Mouse (Mus musculus): ENCODE measurements at regions not wholly inside any gene's neighbourhood (a gene's known extent, or its start where the extent isn't known, plus 50 kb on each side); places are given as distances from the start of the nearest gene placed in this dataset.
A peak's percentile ranks its signal among the peaks of the same experiment; 100 is the strongest.

DNA sequence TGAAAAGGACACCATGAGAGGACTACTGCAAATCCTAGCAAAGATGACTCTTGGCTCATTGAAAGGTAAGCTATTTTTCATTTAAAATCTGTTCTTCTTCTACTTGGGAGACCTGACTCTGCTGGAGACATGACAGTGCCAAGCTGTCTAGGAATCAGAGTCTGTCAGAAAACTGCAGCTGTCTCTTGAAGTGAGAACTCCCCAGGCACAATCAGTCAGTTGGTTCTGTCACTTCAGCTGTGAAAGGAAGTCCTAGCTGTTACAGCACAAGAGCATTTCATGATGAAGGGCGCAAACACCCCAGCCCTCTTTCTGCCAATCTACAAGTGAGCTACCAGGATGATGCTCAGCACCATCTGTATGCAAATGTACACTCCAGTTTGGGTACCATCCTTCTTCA lies 442.4 kb downstream of the Ipmk start:
- no peak for DNase-seq (ENCODE audit: low spot score)
- no peak overlapping the region for H3K4me3 ChIP-seq
- H3K27ac ChIP-seq = no peak overlapping the region
- 86% methylated on average over 1 of the region's 1 CpGs for WGBS
- H3K27me3 ChIP-seq (ENCODE audit: low read depth, poor library complexity, severe bottlenecking) = no peaks in the 10 kb centered on the region
- H3K4me1 ChIP-seq = no peaks in the 10 kb centered on the region
- H3K9me3 ChIP-seq (replicated peaks) = no peaks in the 10 kb centered on the region
- H3K36me3 ChIP-seq = no peaks in the 10 kb centered on the region

GRCm38 (mm10) chr10:71798638-71799037 lies 451.1 kb downstream of the Ipmk start:
- no peak overlapping the region for H3K27ac ChIP-seq
- WGBS = 83% methylated on average over 2 of the region's 2 CpGs
- H3K36me3 ChIP-seq = no peaks in the 10 kb centered on the region
- DNase-seq (ENCODE audit: low spot score) = no peak
- no peaks in the 10 kb centered on the region for H3K9me3 ChIP-seq (replicated peaks)
- no peaks in the 10 kb centered on the region for H3K27me3 ChIP-seq (ENCODE audit: low read depth, poor library complexity, severe bottlenecking)
- no peak overlapping the region for H3K4me3 ChIP-seq
- no peaks in the 10 kb centered on the region for H3K4me1 ChIP-seq

GRCm38 (mm10) chr10:71802457-71802856 lies 454.9 kb downstream of the Ipmk start:
- Histone ChIP-seq H3K4me1 (no peaks in the 10 kb centered on the region), H3K27me3 (ENCODE audit: low read depth, poor library complexity, severe bottlenecking) (no peaks in the 10 kb centered on the region), H3K4me3 (no peak overlapping the region), H3K27ac (no peak overlapping the region), H3K9me3 (replicated peaks) (no peaks in the 10 kb centered on the region), H3K36me3 (no peaks in the 10 kb centered on the region)
- DNase-seq (ENCODE audit: low spot score) = no peak
- WGBS = 83% methylated on average over 3 of the region's 3 CpGs

- Histone ChIP-seq H3K36me3 (no peaks in the 10 kb centered on the region), H3K27ac (no peak overlapping the region), H3K4me3 (no peak overlapping the region), H3K27me3 (ENCODE audit: low read depth, poor library complexity, severe bottlenecking) (no peaks in the 10 kb centered on the region), H3K9me3 (replicated peaks) (no peaks in the 10 kb centered on the region), H3K4me1 (no peaks in the 10 kb centered on the region)
- no peak for DNase-seq (ENCODE audit: low spot score)
- 76% methylated on average over 2 of the region's 2 CpGs for WGBS
Observed at GRCm38 (mm10) chr10:71832633-71833032, 485.1 kb downstream of the Ipmk start.

- WGBS = 63% methylated on average over 1 of the region's 1 CpGs
- Histone ChIP-seq H3K36me3 (no peaks in the 10 kb centered on the region), H3K27me3 (ENCODE audit: low read depth, poor library complexity, severe bottlenecking) (no peaks in the 10 kb centered on the region), H3K4me1 (no peaks in the 10 kb centered on the region), H3K4me3 (no peak overlapping the region), H3K9me3 (replicated peaks) (no peaks in the 10 kb centered on the region), H3K27ac (no peak overlapping the region)
- no peak for DNase-seq (ENCODE audit: low spot score)
Observed at GRCm38 (mm10) chr10:71835018-71835417, 487.5 kb downstream of the Ipmk start.

GRCm38 (mm10) chr10:71857089-71857488 lies 509.5 kb downstream of the Ipmk start:
- no peaks in the 10 kb centered on the region for H3K36me3 ChIP-seq
- no peak overlapping the region for H3K4me3 ChIP-seq
- H3K27ac ChIP-seq = no peak overlapping the region
- no peaks in the 10 kb centered on the region for H3K27me3 ChIP-seq (ENCODE audit: low read depth, poor library complexity, severe bottlenecking)
- no peaks in the 10 kb centered on the region for H3K9me3 ChIP-seq (replicated peaks)
- WGBS = 90% methylated on average over 4 of the region's 4 CpGs
- H3K4me1 ChIP-seq = no peaks in the 10 kb centered on the region
- no peak for DNase-seq (ENCODE audit: low spot score)

GRCm38 (mm10) chr10:71857518-71857973 lies 510.0 kb downstream of the Ipmk start:
- Histone ChIP-seq H3K27me3 (ENCODE audit: low read depth, poor library complexity, severe bottlenecking) (no peaks in the 10 kb centered on the region), H3K9me3 (replicated peaks) (no peaks in the 10 kb centered on the region), H3K4me3 (no peak overlapping the region), H3K27ac (no peak overlapping the region), H3K4me1 (no peaks in the 10 kb centered on the region), H3K36me3 (no peaks in the 10 kb centered on the region)
- peak; percentile 31 for DNase-seq (ENCODE audit: low spot score)
- WGBS = 62% methylated on average over 8 of the region's 8 CpGs

- Histone ChIP-seq H3K4me3 (no peak overlapping the region), H3K27me3 (ENCODE audit: low read depth, poor library complexity, severe bottlenecking) (no peaks in the 10 kb centered on the region), H3K36me3 (no peaks in the 10 kb centered on the region), H3K9me3 (replicated peaks) (no peaks in the 10 kb centered on the region), H3K4me1 (no peaks in the 10 kb centered on the region), H3K27ac (no peak overlapping the region)
- 93% methylated on average over 2 of the region's 2 CpGs for WGBS
- DNase-seq (ENCODE audit: low spot score) = no peak
Observed at GRCm38 (mm10) chr10:71893726-71894125, 546.2 kb downstream of the Ipmk start.

GRCm38 (mm10) chr10:71905029-71905428 lies 557.5 kb downstream of the Ipmk start:
- Histone ChIP-seq H3K4me3 (no peak overlapping the region), H3K27ac (no peak overlapping the region), H3K4me1 (no peaks in the 10 kb centered on the region), H3K36me3 (no peaks in the 10 kb centered on the region), H3K27me3 (ENCODE audit: low read depth, poor library complexity, severe bottlenecking) (no peaks in the 10 kb centered on the region), H3K9me3 (replicated peaks) (no peaks in the 10 kb centered on the region)
- DNase-seq (ENCODE audit: low spot score) = no peak
- 88% methylated on average over 4 of the region's 4 CpGs for WGBS

Data from limb, embryonic 10.5 days (tissue).